In genomic region chr7:112261121-112261520, GRCm38 (mm10) we compare ENCODE assay signal across 24 mouse cellular contexts. TPM values are rescaled to one million over a fixed set of nuclear protein-coding genes. Genes with fewer than 3 reads are reported as not detected.
DNase-seq lines count a peak whose midpoint lies in the region; ATAC-seq and TF ChIP-seq lines count a peak whose summit lies in the region.
"Had no signal": no experiment of that assay in that cellular context is flagged by ENCODE, and none has a peak within 500 bp of the region (broad histone marks: within the 10 kb centered on the region; RNA-seq: fewer than 3 reads in every experiment).

No protein-coding gene starts in this region.

- no peaks in the 10 kb centered on the region for H3K27me3 ChIP-seq in heart, embryonic 10.5 days (ENCODE audit: insufficient read depth, poor library complexity, severe bottlenecking)
- H3K27me3 ChIP-seq in heart, postnatal 0 days (ENCODE audit: control insufficient read depth, insufficient read depth, low read length): no peaks in the 10 kb centered on the region
- H3K27me3 ChIP-seq in hindbrain, embryonic 12.5 days: no peaks in the 10 kb centered on the region
- H3K27me3 ChIP-seq: forebrain, embryonic 15.5 days; hindbrain, embryonic 13.5 days; limb, embryonic 13.5 days; liver, embryonic 13.5 days; neural tube, embryonic 12.5 days had no signal

- no peak overlapping the region for H3K4me3 ChIP-seq in heart, embryonic 10.5 days
- no peak overlapping the region for H3K4me3 ChIP-seq in heart, postnatal 0 days (ENCODE audit: low read depth, low read length)
- H3K4me3 ChIP-seq in hindbrain, embryonic 12.5 days: no peak overlapping the region
- H3K4me3 ChIP-seq: erythroblast, embryonic 14.5 days; forebrain, embryonic 15.5 days; hindbrain, embryonic 13.5 days; limb, embryonic 13.5 days; liver, embryonic 13.5 days; midbrain, embryonic 12.5 days; neural tube, embryonic 12.5 days had no signal

- intact Hi-C loops in heart, postnatal 36 days (cut with DNase I): no loop called here

- peaks cover 31% of the 10 kb centered on the region for H3K36me3 ChIP-seq in heart, embryonic 10.5 days
- H3K36me3 ChIP-seq in heart, postnatal 0 days (replicated peaks; ENCODE audit: control insufficient read depth, insufficient read depth, low read length): peaks cover 24% of the 10 kb centered on the region
- no peaks in the 10 kb centered on the region for H3K36me3 ChIP-seq in hindbrain, embryonic 12.5 days
- H3K36me3 ChIP-seq: forebrain, embryonic 15.5 days; G1E; hindbrain, embryonic 13.5 days; limb, embryonic 13.5 days; liver, embryonic 13.5 days; midbrain, embryonic 12.5 days; neural tube, embryonic 12.5 days had no signal

- 48% methylated on average over 5 of the region's 5 CpGs for WGBS in heart, embryonic 10.5 days
- WGBS in heart, postnatal 0 days: 30% methylated on average over 5 of the region's 5 CpGs
- WGBS in hindbrain, embryonic 12.5 days: 89% methylated on average over 5 of the region's 5 CpGs

- DNase-seq in heart, adult 11 months: peak; percentile 96
- no peak for DNase-seq in heart, postnatal 36 days
- peak; percentile 69 for DNase-seq in brain, adult 2 months (ENCODE audit: low read depth, low spot score)
- DNase-seq in heart, embryonic 10.5 days (ENCODE audit: low spot score): no peak
- DNase-seq in heart, postnatal 0 days (ENCODE audit: low spot score): peak; percentile 90
- DNase-seq in gastrocnemius, adult 18-20 months (ENCODE audit: low spot score): no peak
- no peak for DNase-seq in layer of hippocampus, postnatal 36 days
- DNase-seq: adrenal gland, postnatal 25 days; cerebellum, adult 11-12 months; cerebellum, postnatal 25 days; kidney, adult 8-10 months; kidney, postnatal 25 days; layer of hippocampus, adult 9-11 months; liver, embryonic 13.5 days; thymus, postnatal 14 days had no signal

- no peaks in the 10 kb centered on the region for H3K9me3 ChIP-seq in heart, embryonic 10.5 days
- no peaks in the 10 kb centered on the region for H3K9me3 ChIP-seq in heart, postnatal 0 days (replicated peaks; ENCODE audit: control insufficient read depth, low read length)
- no peaks in the 10 kb centered on the region for H3K9me3 ChIP-seq in hindbrain, embryonic 12.5 days (replicated peaks)
- H3K9me3 ChIP-seq: forebrain, embryonic 15.5 days; hindbrain, embryonic 13.5 days; limb, embryonic 13.5 days; liver, embryonic 13.5 days; midbrain, embryonic 12.5 days; neural tube, embryonic 12.5 days had no signal

- no peak for TF ChIP-seq CTCF in heart, postnatal 0 days (IDR thresholded peaks at IDR 0.05; ENCODE audit: low read depth)

- peaks cover 93% of the 10 kb centered on the region for H3K4me1 ChIP-seq in heart, embryonic 10.5 days
- H3K4me1 ChIP-seq in heart, postnatal 0 days (ENCODE audit: control insufficient read depth, insufficient read depth): peaks cover 82% of the 10 kb centered on the region
- no peaks in the 10 kb centered on the region for H3K4me1 ChIP-seq in hindbrain, embryonic 12.5 days
- H3K4me1 ChIP-seq: forebrain, embryonic 15.5 days; hindbrain, embryonic 13.5 days; limb, embryonic 13.5 days; midbrain, embryonic 12.5 days; neural tube, embryonic 12.5 days had no signal

- peak overlapping the region; percentile 84 for H3K27ac ChIP-seq in heart, embryonic 10.5 days
- H3K27ac ChIP-seq in heart, postnatal 0 days (ENCODE audit: low read depth): peak overlapping the region; percentile 93
- H3K27ac ChIP-seq in hindbrain, embryonic 12.5 days: no peak overlapping the region
- H3K27ac ChIP-seq: forebrain, embryonic 15.5 days; hindbrain, embryonic 13.5 days; limb, embryonic 13.5 days; liver, embryonic 13.5 days; midbrain, embryonic 12.5 days; neural tube, embryonic 12.5 days had no signal

- no peak overlapping the region for H3K9ac ChIP-seq in heart, postnatal 0 days (replicated peaks; ENCODE audit: low read depth, low read length)
- no peak overlapping the region for H3K9ac ChIP-seq in hindbrain, embryonic 12.5 days
- H3K9ac ChIP-seq: forebrain, embryonic 15.5 days; hindbrain, embryonic 13.5 days; limb, embryonic 13.5 days; liver, embryonic 13.5 days; midbrain, embryonic 12.5 days; neural tube, embryonic 12.5 days had no signal

- TF ChIP-seq EP300 in heart, postnatal 0 days (IDR thresholded peaks at IDR 0.05; ENCODE audit: low read depth): peak; percentile 95

- ATAC-seq in heart, postnatal 0 days (ENCODE audit: insufficient read depth, low read depth): peak; percentile 90
- ATAC-seq in hindbrain, embryonic 12.5 days (ENCODE audit: low FRiP score): no peak
- ATAC-seq: forebrain, embryonic 15.5 days; inflammation-experienced regulatory T-cells, adult 6 months had no signal

- H3K4me2 ChIP-seq in heart, postnatal 0 days (ENCODE audit: low read depth, low read length): no peak overlapping the region
- H3K4me2 ChIP-seq in hindbrain, embryonic 12.5 days (replicated peaks): no peak overlapping the region
- H3K4me2 ChIP-seq: forebrain, embryonic 15.5 days; hindbrain, embryonic 13.5 days; limb, embryonic 13.5 days; liver, embryonic 13.5 days; midbrain, embryonic 12.5 days; neural tube, embryonic 12.5 days had no signal

RNA-seq across cellular contexts. Expression of gene Mical2, which starts 35.5 kb away (rescaled TPM):
- 100 to 1,000 TPM in 1 of 2 experiments, 10 to 100 TPM in 1; 80.8 to 101 TPM for total RNA-seq in heart, postnatal 36 days (2021)
- polyA plus RNA-seq in heart, embryonic 10.5 days (2016; fragmentation: Nextera tagmentation; extraction: Ambion mirVana): 77.8 and 153 TPM in 2 replicates
- total RNA-seq in heart, postnatal 0 days (2014; rRNA removed; ENCODE audit: low replicate concordance): 136 and 169 TPM in 2 replicates
- 59.9 and 78.1 TPM in 2 replicates for polyA plus RNA-seq in heart, postnatal 0 days (2015; fragmentation: Nextera tagmentation; extraction: Ambion mirVana)
- 1.6 and 2.3 TPM in 2 replicates for polyA plus RNA-seq in hindbrain, embryonic 12.5 days (2016; fragmentation: Nextera tagmentation; extraction: Ambion mirVana)
- 100 to 1,000 TPM; 166 to 180 TPM for total RNA-seq in gastrocnemius, adult 18-20 months (2021)
- total RNA-seq in layer of hippocampus, postnatal 36 days (2021): 100 to 1,000 TPM; 691 to 703 TPM
- polyA plus RNA-seq: erythroblast, embryonic 14.5 days; G1E had no signal

Comparison
In these comparisons a context has a peak if more than half of its experiments do, and no peak if none do; other contexts are left out.
1. DNase-seq: peak in heart, adult 11 months (single experiment), brain, adult 2 months (single experiment) and heart, postnatal 0 days (single experiment); none in heart, postnatal 36 days (0 of 2), heart, embryonic 10.5 days (single experiment), gastrocnemius, adult 18-20 months (single experiment) and layer of hippocampus, postnatal 36 days (0 of 2).